Mouse (Mus musculus): ENCODE data around the gene Mut. TPM values are rescaled to one million over a fixed set of nuclear protein-coding genes. Genes with fewer than 3 reads are reported as not detected.

The Mut gene
- 14.1 and 18.6 TPM in 2 replicates for total RNA-seq (2014; fragmentation: Nextera tagmentation)
- total RNA-seq (2017), result 32.7 and 36.8 TPM in 2 replicates

GRCm38 (mm10) chr17:40934420-40935231 lies at the start of gene Mut, which contains the start of gene Cenpq:
Mut (plus strand) TSS chr17:40934685.
Cenpq (minus strand) TSS chr17:40935047.
- ATAC-seq (replicated peaks; ENCODE audit: poor library complexity, severe bottlenecking), result peak; percentile 97

GRCm38 (mm10) chr17:40885155-40885554 lies 49.3 kb upstream of the Mut start:
- no peak for ATAC-seq (replicated peaks; ENCODE audit: poor library complexity, severe bottlenecking)

- no peak for ATAC-seq (replicated peaks; ENCODE audit: poor library complexity, severe bottlenecking)
These were observed 46.5 kb upstream of the Mut start for GRCm38 (mm10) chr17:40887849-40888536.

- peak; percentile 83 for ATAC-seq (replicated peaks; ENCODE audit: poor library complexity, severe bottlenecking)
These were observed 37.6 kb upstream of the Mut start for GRCm38 (mm10) chr17:40896863-40897262.

GRCm38 (mm10) chr17:40899783-40900363 lies 34.6 kb upstream of the Mut start:
- ATAC-seq (replicated peaks; ENCODE audit: poor library complexity, severe bottlenecking), result no peak

- ATAC-seq (replicated peaks; ENCODE audit: poor library complexity, severe bottlenecking), result no peak
These were observed 31.1 kb upstream of the Mut start for GRCm38 (mm10) chr17:40903345-40903744.

- no peak for ATAC-seq (replicated peaks; ENCODE audit: poor library complexity, severe bottlenecking)
These were observed 30.4 kb upstream of the Mut start for GRCm38 (mm10) chr17:40904056-40904597.

- 0 out of 2 replicates have a peak, but pooled peaks have one; percentile 30 for ATAC-seq (replicated peaks; ENCODE audit: poor library complexity, severe bottlenecking)
These were observed 29.7 kb upstream of the Mut start for GRCm38 (mm10) chr17:40904721-40905154.

- ATAC-seq (replicated peaks; ENCODE audit: poor library complexity, severe bottlenecking), result no peak
These were observed 20.2 kb upstream of the Mut start, which contains the start of gene Glyatl3 for GRCm38 (mm10) chr17:40914250-40914649. Glyatl3 (minus strand) TSS chr17:40914350.

- no peak for ATAC-seq (replicated peaks; ENCODE audit: poor library complexity, severe bottlenecking)
These were observed 19.0 kb upstream of the Mut start for GRCm38 (mm10) chr17:40915499-40915898.

GRCm38 (mm10) chr17:40933985-40934384 lies 500 bp upstream of the Mut start:
- peak; percentile 17 for ATAC-seq (replicated peaks; ENCODE audit: poor library complexity, severe bottlenecking)

- no peak for ATAC-seq (replicated peaks; ENCODE audit: poor library complexity, severe bottlenecking)
These were observed 14.0 kb downstream of the Mut start for GRCm38 (mm10) chr17:40948518-40948917.

GRCm38 (mm10) chr17:40977914-40978313 lies 43.4 kb downstream of the Mut start:
- ATAC-seq (replicated peaks; ENCODE audit: poor library complexity, severe bottlenecking), result no peak

GRCm38 (mm10) chr17:40992102-40992501 lies 57.6 kb downstream of the Mut start:
- no peak for ATAC-seq (replicated peaks; ENCODE audit: poor library complexity, severe bottlenecking)

Other genes with a start within 250 kb of the Mut start
- not detected in 2 replicates for gene Esp1, start 207.6 kb upstream of the Mut start, total RNA-seq (2014; fragmentation: Nextera tagmentation)
- gene Esp1, start 207.6 kb upstream of the Mut start, total RNA-seq (2017), result not detected in 2 replicates
- gene Crisp2, start 127.7 kb upstream of the Mut start, total RNA-seq (2014; fragmentation: Nextera tagmentation), result not detected in 2 replicates
- gene Crisp2, start 127.7 kb upstream of the Mut start, total RNA-seq (2017), result 0.88 TPM in 1 of 2 replicates, not detected in the other
- 0.19 TPM in 1 of 2 replicates, not detected in the other for gene Rhag, start 123.6 kb upstream of the Mut start, total RNA-seq (2014; fragmentation: Nextera tagmentation)
- 0.17 TPM in 1 of 2 replicates, not detected in the other for gene Rhag, start 123.6 kb upstream of the Mut start, total RNA-seq (2017)
- 3.0 and 5.0 TPM in 2 replicates for gene 9130008F23Rik, start 54.1 kb upstream of the Mut start, total RNA-seq (2014; fragmentation: Nextera tagmentation)
- 5.6 and 6.2 TPM in 2 replicates for gene 9130008F23Rik, start 54.1 kb upstream of the Mut start, total RNA-seq (2017)
- gene Glyatl3, start 20.3 kb upstream of the Mut start, total RNA-seq (2014; fragmentation: Nextera tagmentation), result not detected in 2 replicates
- gene Glyatl3, start 20.3 kb upstream of the Mut start, total RNA-seq (2017), result not detected in 2 replicates
- gene Cenpq, start 362 bp downstream of the Mut start, total RNA-seq (2014; fragmentation: Nextera tagmentation), result 24.4 and 48.7 TPM in 2 replicates
- gene Cenpq, start 362 bp downstream of the Mut start, total RNA-seq (2017), result 42.3 and 60.0 TPM in 2 replicates

All from granulocyte monocyte progenitor cell, adult 5-6 weeks (primary cell).